Mouse (Mus musculus): Measurements from ENCODE around the gene Chrm4. TPM values are rescaled to one million over a fixed set of nuclear protein-coding genes. Genes with fewer than 3 reads are reported as not detected.
A peak's percentile ranks its signal among the peaks of the same experiment; 100 is the strongest.

The Chrm4 gene
- polyA plus RNA-seq, 1 experiment: 0.97 TPM

GRCm38 (mm10) chr2:91925442-91925841, 1.6 kb upstream of the Chrm4 start:
- peaks cover 6% of the 10 kb centered on the region for H3K4me1 ChIP-seq (ENCODE audit: control insufficient read depth, insufficient read depth, low read length)

GRCm38 (mm10) chr2:91927826-91928533, 931 bp downstream of the Chrm4 start:
- H3K9ac ChIP-seq (ENCODE audit: low read depth, poor library complexity, severe bottlenecking): no peak overlapping the region

More at GRCm38 (mm10) chr2:91925442-91925841, 1.6 kb upstream of the Chrm4 start:
- no peak overlapping the region for H3K9ac ChIP-seq (ENCODE audit: low read depth, poor library complexity, severe bottlenecking)
- H3K4me3 ChIP-seq (ENCODE audit: low read depth, low read length): no peak overlapping the region
- H3K9me3 ChIP-seq (replicated peaks; ENCODE audit: control insufficient read depth, insufficient read depth, low read length, poor library complexity, severe bottlenecking): no peaks in the 10 kb centered on the region
- H3K27ac ChIP-seq (ENCODE audit: insufficient read depth, low read length): no peak overlapping the region
- TF ChIP-seq EP300 (IDR thresholded peaks at IDR 0.05; ENCODE audit: insufficient read depth, low read depth, low read length): no peak
- no peak for TF ChIP-seq POLR2A (IDR thresholded peaks at IDR 0.05; ENCODE audit: insufficient read depth, low read length)
- no peak for TF ChIP-seq CTCF (IDR thresholded peaks at IDR 0.05; ENCODE audit: low read depth, low read length)
- no peaks in the 10 kb centered on the region for H3K36me3 ChIP-seq (ENCODE audit: control insufficient read depth, insufficient read depth, low read length, poor library complexity, severe bottlenecking)
- H3K27me3 ChIP-seq (ENCODE audit: control insufficient read depth, insufficient read depth, low read length, poor library complexity, severe bottlenecking): peaks cover 9% of the 10 kb centered on the region; the same call in 1 of the 2 replicates

GRCm38 (mm10) chr2:91928534-91929350, 1.7 kb downstream of the Chrm4 start:
- no peak overlapping the region for H3K9ac ChIP-seq (ENCODE audit: low read depth, poor library complexity, severe bottlenecking)
- no peak overlapping the region for H3K27ac ChIP-seq (ENCODE audit: insufficient read depth, low read length)
- H3K27me3 ChIP-seq (ENCODE audit: control insufficient read depth, insufficient read depth, low read length, poor library complexity, severe bottlenecking): no peaks in the 10 kb centered on the region
- TF ChIP-seq CTCF (IDR thresholded peaks at IDR 0.05; ENCODE audit: low read depth, low read length): no peak
- TF ChIP-seq EP300 (IDR thresholded peaks at IDR 0.05; ENCODE audit: insufficient read depth, low read depth, low read length): no peak
- no peak for TF ChIP-seq POLR2A (IDR thresholded peaks at IDR 0.05; ENCODE audit: insufficient read depth, low read length)
- H3K4me3 ChIP-seq (ENCODE audit: low read depth, low read length): peak overlapping the region; percentile 57
- no peaks in the 10 kb centered on the region for H3K9me3 ChIP-seq (replicated peaks; ENCODE audit: control insufficient read depth, insufficient read depth, low read length, poor library complexity, severe bottlenecking)
- peaks cover 8% of the 10 kb centered on the region for H3K4me1 ChIP-seq (ENCODE audit: control insufficient read depth, insufficient read depth, low read length)
- H3K36me3 ChIP-seq (ENCODE audit: control insufficient read depth, insufficient read depth, low read length, poor library complexity, severe bottlenecking): no peaks in the 10 kb centered on the region

More at GRCm38 (mm10) chr2:91927826-91928533, 931 bp downstream of the Chrm4 start:
- Histone ChIP-seq H3K4me1 (ENCODE audit: control insufficient read depth, insufficient read depth, low read length) (peaks cover 6% of the 10 kb centered on the region), H3K9me3 (replicated peaks; ENCODE audit: control insufficient read depth, insufficient read depth, low read length, poor library complexity, severe bottlenecking) (no peaks in the 10 kb centered on the region), H3K36me3 (ENCODE audit: control insufficient read depth, insufficient read depth, low read length, poor library complexity, severe bottlenecking) (no peaks in the 10 kb centered on the region), H3K27ac (ENCODE audit: insufficient read depth, low read length) (no peak overlapping the region), H3K4me3 (ENCODE audit: low read depth, low read length) (peak overlapping the region; percentile 61), H3K27me3 (ENCODE audit: control insufficient read depth, insufficient read depth, low read length, poor library complexity, severe bottlenecking) (0 out of 2 replicates have a peak, but pooled peaks cover under 1% of the 10 kb centered on the region)
- peak; percentile 71 for TF ChIP-seq CTCF (IDR thresholded peaks at IDR 0.05; ENCODE audit: low read depth, low read length)
- no peak for TF ChIP-seq POLR2A (IDR thresholded peaks at IDR 0.05; ENCODE audit: insufficient read depth, low read length)
- TF ChIP-seq EP300 (IDR thresholded peaks at IDR 0.05; ENCODE audit: insufficient read depth, low read depth, low read length): no peak

GRCm38 (mm10) chr2:91929455-91929854, 2.4 kb downstream of the Chrm4 start:
- TF ChIP-seq CTCF (IDR thresholded peaks at IDR 0.05; ENCODE audit: low read depth, low read length) (no peak), EP300 (IDR thresholded peaks at IDR 0.05; ENCODE audit: insufficient read depth, low read depth, low read length) (no peak), POLR2A (IDR thresholded peaks at IDR 0.05; ENCODE audit: insufficient read depth, low read length) (no peak)
- Histone ChIP-seq H3K27ac (ENCODE audit: insufficient read depth, low read length) (no peak overlapping the region), H3K4me1 (ENCODE audit: control insufficient read depth, insufficient read depth, low read length) (peaks cover 8% of the 10 kb centered on the region), H3K9me3 (replicated peaks; ENCODE audit: control insufficient read depth, insufficient read depth, low read length, poor library complexity, severe bottlenecking) (no peaks in the 10 kb centered on the region), H3K9ac (ENCODE audit: low read depth, poor library complexity, severe bottlenecking) (peak overlapping the region; percentile 46; the same call in 1 of the 2 replicates), H3K36me3 (ENCODE audit: control insufficient read depth, insufficient read depth, low read length, poor library complexity, severe bottlenecking) (no peaks in the 10 kb centered on the region), H3K27me3 (ENCODE audit: control insufficient read depth, insufficient read depth, low read length, poor library complexity, severe bottlenecking) (no peaks in the 10 kb centered on the region), H3K4me3 (ENCODE audit: low read depth, low read length) (no peak overlapping the region)

- TF ChIP-seq POLR2A (IDR thresholded peaks at IDR 0.05; ENCODE audit: insufficient read depth, low read length): no peak
- peak; percentile 82 for TF ChIP-seq CTCF (IDR thresholded peaks at IDR 0.05; ENCODE audit: low read depth, low read length)
- no peaks in the 10 kb centered on the region for H3K27me3 ChIP-seq (ENCODE audit: control insufficient read depth, insufficient read depth, low read length, poor library complexity, severe bottlenecking)
- peak overlapping the region; percentile 86 for H3K4me3 ChIP-seq (ENCODE audit: low read depth, low read length)
- H3K36me3 ChIP-seq (ENCODE audit: control insufficient read depth, insufficient read depth, low read length, poor library complexity, severe bottlenecking): no peaks in the 10 kb centered on the region
- no peak overlapping the region for H3K27ac ChIP-seq (ENCODE audit: insufficient read depth, low read length)
- peak overlapping the region; percentile 46 for H3K9ac ChIP-seq (ENCODE audit: low read depth, poor library complexity, severe bottlenecking)
- peaks cover 12% of the 10 kb centered on the region for H3K4me1 ChIP-seq (ENCODE audit: control insufficient read depth, insufficient read depth, low read length)
- no peaks in the 10 kb centered on the region for H3K9me3 ChIP-seq (replicated peaks; ENCODE audit: control insufficient read depth, insufficient read depth, low read length, poor library complexity, severe bottlenecking)
These were observed 2.9 kb downstream of the Chrm4 start for GRCm38 (mm10) chr2:91929936-91930335.
